Mouse (Mus musculus) induced T-regulatory cell, adult 2 months (primary cell): ENCODE data around the gene Cenps.

Experiments
- DNase-seq: peaks from one replicate; pipeline ENCODE4 v3.0.0-alpha.2; 2012; ENCODE audit warnings: low read depth

Gene Cenps

DNA sequence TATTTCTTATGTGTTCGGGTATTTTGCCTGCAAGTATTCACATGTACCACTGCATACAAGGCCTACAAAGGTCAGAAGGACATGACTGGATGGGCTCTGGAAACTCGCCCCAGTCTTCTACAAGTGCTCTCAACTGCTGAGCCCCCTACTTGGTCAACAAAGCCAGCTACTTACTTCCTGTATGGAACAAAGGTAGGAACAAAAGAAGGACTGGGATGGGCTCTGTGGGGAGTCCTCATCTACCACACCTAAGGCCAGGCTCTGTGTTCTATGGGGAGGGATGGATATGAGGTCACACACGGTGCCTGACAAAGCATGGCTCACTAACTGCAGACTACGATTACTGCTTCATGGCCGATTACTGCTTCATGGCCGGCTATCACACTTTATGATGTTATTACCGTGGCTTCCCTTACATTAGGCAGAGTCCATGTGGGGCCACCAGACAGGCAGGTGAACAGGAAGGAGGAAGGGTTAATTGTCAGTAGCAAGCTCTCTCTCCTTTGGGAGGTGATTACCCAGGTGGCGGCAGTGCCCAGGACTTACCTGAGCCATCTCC, 20.1 kb upstream of the Cenps start:
- no peak for DNase-seq

DNA sequence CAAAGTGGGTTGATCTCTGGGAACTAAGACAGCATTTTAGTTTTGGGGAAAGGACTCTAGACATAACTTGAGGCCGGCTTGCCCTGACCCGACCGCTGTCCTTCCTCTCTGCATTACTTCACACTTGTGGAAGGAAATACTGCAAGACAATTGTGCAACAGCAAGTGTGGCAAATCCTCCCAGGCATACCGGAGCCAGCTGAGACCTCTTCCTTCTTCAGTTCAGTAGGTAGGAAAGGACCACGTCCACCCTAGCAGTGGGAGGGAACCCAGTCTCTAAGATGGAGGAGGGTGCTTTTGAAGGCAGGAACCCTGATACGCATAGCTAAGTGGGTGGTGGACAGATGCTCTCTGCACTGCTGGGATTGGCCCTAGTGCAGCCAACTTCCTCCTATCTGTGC, 18.3 kb upstream of the Cenps start:
- DNase-seq, result no peak

DNA sequence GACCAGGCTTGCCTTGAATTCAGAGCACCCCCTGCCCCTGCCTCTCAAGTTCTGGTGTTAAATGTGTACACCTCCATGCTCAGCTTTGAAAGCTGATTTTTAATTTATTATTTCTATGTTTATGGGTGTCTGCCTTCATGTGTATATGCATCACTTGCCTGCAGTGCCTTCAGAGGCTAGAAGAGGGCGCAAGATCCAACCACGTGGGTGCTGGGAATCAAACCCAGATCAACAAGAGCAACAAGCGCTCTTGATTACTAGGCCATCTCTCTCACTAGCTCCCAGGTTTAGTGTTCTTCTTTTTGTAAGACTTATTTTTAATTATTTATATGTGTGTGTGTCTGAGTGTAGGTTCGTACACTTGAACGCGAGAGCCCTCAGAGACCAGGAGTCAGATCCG, 17.4 kb upstream of the Cenps start:
- no peak for DNase-seq

DNA sequence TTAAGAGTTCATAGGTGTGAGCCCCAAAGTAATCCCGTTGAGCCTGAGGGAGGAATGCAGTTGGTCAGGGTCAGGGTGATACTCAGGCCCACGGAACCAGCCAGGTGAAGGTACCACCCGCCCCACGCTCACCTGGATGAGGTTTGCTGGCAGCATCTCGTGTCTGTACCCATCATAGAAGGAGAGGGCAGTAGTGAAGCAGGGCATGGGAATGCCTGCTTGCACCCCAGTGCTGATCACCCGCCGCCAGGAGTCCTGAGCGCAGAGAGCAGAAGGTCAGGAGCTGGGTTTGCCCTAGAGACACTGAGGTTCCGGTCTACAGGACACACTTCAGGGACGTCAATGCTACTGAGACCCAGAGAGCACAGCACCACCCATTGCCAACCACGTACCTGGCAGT, 13.3 kb upstream of the Cenps start:
- DNase-seq, result no peak

DNA sequence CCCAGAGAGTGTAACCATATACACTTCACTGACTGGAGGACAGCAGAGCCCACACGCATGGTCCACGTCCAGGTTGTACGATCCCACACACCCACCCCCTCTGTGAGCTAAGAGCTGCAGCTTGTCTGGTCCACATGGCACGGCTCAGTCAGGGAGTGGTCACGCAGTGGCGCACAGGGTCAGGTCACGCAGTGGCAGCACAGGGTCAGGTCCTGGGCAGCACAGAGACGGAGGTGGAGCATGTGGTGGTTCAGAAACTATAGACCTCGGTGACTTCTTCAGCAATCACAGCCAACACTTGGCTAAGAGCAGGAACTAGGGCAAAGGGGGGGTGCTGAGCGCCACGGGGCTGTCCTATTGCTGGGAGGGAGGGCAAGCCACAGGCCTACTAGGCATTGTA, 12.8 kb upstream of the Cenps start:
- DNase-seq, result no peak

DNA sequence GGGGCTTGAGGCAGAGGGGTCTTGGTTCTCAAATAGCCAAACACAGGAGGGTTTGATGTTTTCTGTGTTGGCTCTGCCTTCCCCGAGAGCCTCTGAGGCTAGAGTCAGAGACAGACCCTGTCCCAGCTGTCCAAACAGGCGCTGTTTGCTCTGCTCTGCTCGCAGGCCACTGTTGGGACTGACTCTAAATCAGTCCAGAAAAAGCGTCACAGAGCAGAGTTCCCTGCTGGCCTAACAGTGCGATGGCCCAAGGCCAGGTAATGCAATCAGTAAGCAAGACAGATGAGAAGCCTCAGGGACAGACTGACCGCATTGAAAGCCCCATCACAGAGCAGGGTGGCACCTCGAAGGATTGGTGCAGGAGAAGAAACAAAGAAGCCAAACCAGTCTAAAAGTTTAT, 12.2 kb upstream of the Cenps start:
- DNase-seq, result no peak

DNA sequence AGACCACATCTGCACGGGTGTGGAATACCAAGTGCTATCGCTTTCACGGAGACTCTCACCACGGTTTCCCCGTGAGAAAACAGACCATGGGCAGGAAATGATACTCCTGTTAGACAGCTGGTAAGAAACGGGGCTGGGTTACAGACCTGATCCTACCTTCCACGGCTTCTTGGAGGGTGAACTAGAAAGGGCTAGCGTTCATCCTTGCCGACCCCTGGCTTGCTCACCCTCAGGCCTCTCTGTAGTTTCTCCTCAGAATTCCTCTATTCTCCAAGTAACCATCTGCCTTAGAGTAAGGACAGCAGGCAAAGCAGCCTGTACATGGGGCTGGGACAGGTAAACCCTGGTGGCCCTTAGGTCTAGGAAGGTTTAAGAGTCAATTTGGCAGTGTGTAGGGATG, 11.8 kb upstream of the Cenps start:
- no peak for DNase-seq

DNA sequence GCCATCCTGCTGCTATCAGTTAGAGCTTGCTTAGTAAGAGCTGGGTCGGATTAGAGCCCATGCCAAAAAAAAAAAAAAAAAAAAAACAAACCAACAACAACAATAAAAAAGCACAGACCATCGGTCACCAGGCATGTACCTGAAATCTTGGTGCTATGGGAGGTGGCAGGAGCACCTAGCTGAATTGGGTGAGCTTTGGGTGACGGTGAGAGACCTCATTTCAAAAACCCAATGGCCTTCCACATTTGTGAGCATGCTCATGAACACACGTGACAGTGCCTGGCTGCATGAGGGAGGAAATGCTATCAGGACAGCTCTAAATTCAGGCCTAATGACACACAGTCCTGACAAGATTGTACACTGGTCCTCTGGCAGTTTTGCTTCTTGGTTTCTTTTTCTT, 10.7 kb upstream of the Cenps start:
- no peak for DNase-seq

DNA sequence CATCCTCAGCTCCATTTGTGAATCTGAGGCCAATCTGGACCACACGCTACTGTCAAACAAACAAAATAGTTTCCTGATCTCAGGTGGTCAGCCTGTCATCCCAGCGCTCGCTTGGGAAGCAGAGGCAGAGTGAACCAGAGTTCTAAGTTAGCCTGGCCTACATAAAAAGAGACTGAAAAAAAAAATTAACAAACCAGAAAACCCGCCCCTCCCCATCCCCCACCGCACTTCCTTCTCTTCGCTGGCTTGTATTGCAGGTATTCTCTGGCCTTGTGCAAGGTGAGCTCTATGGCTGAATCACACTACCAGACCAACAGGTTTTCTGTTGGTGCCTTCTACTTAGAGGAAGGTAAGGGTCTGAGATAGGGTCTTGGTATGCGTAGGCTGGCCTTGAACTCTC, 10.1 kb upstream of the Cenps start:
- DNase-seq, result no peak

DNA sequence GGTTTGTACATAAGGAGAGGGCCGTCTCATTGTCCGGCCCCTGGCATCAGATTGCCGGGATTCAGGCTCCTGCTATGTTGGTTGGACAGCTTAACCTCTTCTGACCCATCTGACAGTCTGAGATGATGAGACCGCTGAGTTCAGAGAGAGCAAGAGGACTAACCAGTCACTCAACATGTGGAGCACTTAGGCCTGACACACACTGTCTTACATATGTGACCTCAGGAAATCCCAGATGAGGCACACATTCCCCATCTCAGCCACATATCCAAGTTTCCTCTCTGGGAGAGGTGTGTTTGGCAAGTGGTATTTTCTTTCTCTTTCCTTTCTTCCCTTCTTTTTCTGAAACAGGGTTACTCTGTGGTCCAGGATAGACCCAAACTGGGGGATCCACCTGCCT, 7.7 kb upstream of the Cenps start:
- no peak for DNase-seq

DNA sequence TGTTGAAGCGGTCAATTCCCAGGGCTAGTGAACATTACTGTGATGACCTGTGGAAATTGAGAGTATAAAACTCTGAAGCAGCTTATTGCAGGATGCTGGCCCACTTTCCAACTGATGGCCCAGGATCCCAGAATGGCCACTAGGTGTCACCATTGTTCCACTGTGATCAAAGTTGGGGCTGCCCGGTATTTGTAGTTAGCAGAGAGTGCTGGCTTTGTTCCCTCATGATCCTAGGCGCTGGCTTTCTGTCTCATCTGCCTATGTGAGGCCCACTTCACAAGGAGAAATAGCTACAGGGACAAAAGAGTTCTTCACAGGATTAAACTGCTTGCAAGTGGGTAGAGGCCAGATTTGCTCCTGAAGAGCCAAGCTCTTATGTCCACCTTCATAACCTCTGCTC, 7.0 kb upstream of the Cenps start:
- peak; percentile 91 for DNase-seq

DNA sequence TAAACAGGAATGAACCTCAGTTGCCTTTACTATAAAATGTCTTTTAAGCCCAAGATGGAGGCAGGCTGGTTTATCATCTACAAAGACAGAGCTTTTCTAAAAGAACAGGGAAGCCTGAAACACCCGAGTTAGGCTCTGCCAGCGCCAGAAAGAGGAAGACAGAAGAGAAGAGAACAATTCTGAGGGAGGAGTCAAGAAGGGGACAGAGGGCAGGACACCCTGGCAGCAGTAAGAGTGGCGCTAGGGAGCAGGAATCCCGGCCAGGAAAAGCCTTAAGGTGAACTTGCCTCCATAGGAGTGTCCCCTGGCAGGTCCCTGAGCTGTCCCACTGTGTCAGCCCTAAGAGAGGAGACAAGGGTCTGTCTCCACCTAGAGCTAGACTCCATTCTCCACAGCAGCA, 6.2 kb upstream of the Cenps start:
- DNase-seq, result no peak

DNA sequence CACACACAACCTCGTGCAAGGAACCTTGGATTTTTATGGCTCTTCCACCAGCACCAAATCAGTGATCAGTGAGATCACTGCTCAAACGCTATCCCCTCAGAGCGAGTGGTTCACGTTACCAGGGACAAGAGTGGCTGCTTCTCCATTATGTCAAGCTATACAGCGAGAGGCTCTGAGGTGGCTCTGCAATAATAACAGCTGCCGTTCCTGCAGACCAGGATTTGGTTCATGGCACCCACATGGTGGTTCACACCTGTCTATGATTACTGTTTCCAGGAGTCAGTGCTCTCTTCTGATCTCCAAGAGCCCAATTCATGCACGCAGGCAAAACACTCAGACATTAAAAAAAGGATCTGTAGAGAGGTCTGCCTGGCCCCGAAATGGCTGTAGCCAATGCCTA, 1.1 kb upstream of the Cenps start:
- no peak for DNase-seq

DNA sequence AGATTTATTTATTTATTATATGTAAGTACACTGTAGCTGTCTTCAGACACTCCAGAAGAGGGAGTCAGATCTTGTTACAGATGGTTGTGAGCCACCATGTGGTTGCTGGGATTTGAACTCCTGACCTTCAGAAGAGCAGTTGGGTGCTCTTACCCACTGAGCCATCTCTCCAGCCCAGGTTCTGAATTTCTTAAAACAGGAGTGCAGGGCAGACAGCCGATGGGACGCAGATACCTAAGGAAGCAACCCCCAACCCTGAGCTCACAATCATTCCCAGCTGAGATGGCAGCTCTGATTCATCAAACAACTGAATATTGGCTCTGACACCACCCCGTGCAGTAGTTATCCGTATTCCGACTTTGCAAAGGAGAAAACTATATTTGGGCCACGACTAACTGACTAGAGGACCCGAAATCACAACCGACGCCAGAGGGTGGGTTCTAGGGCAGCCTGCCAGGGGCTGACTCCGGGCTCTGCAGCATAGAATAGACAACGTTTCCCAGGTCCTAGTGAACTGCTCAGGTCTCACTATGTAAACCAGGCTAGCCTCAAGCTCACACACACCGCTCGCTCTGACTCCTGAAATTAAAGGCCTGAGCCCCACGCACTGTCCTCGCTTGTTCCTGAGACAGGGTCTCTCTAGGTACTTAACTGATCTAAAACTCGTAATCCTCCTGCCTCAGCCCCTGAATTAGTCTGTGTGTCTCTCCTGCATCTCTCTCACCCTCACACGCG, 1.1 kb downstream of the Cenps start:
- peak; percentile 5 for DNase-seq

DNA sequence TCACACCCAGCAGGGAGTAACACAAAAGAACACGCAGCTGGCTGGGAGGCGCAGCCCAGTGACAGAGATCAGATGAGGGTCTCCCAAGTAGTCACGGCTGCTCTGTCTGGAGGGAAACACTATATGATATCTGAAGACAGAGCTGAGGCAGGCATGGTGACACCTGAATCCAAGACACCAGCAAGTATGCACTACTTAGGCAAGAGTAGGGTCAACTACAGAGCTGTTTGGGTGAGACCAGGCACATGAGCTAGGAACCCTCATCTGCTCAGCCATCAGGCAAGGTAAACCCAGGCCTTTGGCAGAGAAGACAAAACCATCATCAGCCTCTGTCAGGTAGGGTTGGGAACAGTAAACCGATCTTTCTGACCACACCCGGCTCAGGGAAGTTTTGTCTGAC, 4.0 kb downstream of the Cenps start:
- no peak for DNase-seq

DNA sequence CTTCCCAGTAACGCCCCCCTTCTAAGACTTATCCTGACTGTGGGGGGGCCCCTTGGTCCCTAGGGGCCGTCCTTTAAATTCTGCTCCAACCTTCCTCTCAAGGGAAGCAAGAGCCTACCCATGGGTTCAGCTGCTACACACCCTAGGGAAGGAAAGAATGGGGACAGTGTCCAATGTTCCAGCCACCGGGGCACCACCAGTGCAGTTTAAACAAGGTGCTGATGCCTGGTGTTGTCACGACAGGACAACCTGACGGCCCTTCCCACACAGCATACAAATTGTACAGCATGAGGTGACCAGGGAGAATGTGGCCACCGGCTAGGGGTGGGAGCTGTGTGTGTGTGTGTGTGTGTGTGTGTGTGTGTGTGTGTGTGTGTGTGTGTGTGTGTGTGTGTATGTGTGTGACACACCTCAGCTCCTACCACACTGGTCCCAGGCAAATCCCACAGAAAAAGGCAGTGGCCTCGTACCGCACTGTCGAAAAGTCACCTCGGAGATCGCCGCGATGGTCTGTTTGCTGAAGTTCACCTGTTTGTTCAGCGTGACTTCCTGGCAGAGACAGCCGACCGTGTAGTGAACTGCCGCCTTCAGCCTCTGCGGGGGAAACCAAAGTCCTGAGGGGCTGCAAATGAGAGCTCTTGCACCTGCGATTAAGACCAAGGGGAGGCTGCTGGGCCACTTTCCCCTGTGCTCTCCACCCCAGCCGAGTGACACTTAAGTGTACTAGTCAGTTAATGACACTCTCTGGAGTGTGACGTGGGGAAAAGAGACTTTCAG, 5.5 kb downstream of the Cenps start:
- DNase-seq, result no peak

DNA sequence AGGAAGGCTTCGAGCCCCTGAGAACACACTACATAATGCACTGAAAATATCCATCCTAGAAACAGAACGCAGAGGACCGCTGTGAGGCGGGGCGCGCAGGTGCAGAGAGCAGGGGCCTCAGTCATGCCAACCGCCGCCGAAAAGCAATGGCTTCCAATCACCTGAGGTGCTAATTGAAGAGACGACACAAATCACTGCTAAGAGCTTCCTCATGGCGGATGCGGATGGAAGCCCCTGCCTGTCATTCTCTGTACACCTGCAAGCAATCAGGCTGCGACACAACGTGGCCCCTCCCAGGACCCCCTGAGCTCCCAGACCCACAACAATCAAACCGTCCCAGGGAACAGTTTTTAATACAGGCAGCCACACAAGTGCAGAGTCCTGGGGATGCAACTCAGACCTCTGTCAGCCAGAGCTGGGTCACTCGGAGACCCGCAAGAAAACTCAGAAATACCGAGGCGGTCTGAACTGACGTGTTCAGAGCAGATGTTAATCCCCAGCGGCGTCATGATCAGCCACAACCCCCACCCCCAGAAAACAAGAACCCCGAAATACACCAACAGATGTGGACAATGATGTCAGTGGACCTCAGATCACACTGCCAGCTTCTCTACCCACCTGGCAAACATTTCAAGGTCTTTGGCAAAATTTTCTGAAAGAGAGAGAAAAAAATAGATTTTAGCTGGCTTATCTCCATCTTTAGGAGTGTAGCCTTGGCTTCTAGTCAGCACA, 6.2 kb downstream of the Cenps start:
- no peak for DNase-seq

DNA sequence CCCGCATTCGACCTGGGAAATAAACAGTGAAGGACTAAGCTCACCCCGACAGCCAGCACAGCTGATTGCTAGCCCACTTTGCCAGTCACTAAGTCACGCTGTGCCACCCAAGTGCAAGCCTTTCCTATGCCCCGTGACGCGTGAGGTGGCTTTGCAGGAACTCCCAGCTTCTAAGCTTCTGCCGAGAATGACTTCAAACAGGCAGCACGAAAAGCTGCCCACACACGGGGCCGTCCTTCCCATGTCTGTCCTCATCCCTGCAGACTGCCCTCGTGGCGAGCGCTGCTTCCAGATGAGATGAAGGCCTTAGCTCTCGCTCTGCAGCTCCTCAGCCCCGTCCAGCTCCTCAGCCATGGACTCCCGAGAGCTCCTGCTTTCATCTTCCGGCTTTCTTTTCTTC, 9.0 kb downstream of the Cenps start:
- DNase-seq, result no peak

DNA sequence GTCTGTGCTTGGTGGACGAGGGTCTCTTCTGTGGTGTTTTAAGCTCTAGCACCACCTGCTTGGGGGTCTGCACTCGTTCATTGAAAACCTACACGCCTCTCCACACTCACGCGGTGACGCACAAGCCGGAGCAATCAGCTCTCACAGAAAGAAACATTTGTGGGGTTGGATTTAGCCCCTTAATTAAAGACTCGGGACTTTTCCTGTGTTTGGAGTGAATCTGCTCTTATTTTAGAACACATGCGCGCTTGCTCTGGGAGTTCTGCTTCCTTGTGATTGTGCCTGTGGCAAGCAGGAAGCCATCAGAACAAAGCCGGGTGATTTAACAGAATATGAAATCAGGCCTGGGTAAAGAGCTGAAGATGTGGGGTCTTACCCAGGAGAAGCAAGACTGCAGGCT, 10.8 kb downstream of the Cenps start, which contains the start of gene Cort:
Cort (minus strand) TSS at position 101 of the 400 bp plus-strand sequence.
- no peak for DNase-seq

DNA sequence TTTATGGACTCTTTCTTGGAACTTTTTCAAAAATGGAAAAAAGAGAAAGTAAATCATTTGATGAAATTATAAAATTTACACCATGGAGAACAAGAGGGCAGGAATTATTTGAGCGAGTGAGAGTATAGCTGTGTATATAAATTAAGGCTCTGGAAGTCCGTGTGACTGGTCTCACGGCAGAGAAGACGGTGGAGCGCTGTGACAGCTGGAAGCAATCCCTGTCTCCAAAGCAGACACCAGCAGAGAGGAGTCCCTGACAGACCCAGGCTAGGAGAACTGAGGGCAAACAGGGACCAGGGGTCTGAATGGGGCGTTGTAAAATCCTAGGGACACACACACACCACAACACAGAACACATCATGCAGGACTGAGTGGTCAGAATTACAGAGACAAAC, 11.3 kb downstream of the Cenps start:
- DNase-seq, result no peak

DNA sequence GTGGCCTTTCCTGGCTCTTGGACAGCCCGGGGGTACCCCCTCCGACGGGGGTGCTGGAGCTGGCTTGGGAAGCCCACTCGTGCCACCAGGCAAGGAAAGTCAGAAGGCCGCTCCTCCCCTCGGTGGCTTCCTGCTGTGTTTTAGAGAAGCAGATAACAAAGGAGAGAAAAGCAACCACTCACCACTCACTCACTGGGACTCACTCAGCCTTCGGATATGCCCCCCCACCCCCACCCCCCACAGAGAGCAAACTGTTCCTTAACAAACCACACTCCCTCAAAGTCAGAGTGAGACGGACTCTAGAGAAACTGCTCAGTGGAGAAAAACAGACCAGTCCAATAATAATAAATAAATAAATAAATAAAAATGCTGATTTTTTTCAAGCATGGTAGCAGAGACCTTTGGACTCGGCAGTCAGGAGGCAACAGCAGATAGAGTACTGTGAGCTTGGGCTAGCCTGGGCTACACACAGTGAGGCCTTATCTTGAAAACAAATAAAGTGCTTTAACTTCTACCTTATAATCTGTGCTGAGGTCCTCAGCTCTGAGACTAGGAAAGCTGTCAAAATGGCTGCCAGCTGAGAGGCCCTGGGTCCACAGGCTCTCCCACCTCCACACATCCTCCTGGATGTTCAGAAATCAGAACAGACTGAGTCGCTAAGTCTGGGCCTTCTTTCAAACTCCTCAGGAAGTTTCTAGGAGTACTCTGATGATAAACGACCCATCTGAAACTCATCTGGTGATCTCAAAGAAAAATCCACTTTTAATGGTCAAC, 11.9 kb downstream of the Cenps start:
- no peak for DNase-seq

DNA sequence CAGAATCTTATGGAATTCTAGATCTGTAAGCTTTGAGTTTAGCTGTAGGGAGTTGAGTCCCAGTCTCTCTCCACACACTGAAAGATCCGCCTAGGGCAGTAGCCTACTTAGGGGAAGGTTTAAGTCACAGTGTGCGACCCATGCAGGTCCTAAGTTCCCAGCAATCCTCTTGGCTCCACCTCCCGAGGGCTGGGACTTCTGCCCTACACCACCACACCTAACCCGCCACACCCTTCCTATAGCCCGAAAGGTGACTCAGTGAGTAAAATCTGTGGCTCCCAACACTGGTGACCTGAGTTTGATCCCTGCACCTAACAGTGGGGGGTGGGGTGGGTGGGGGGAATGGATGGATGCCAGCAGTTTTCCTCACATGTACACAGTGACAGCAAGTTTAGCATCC, 14.0 kb downstream of the Cenps start:
- DNase-seq, result no peak
